Mouse (Mus musculus) lung, embryonic 16.5 days (tissue): ENCODE data around the gene Gm28230. TPM values are rescaled to one million over a fixed set of nuclear protein-coding genes. Genes with fewer than 3 reads are reported as not detected.
A peak's percentile ranks its signal among the peaks of the same experiment; 100 is the strongest.

ENCODE experiments used
- ATAC-seq: fragments of 200-750 bp; cut with Nextera tagmentation; 2 replicates; pipeline ENCODE4 v1.8.0; 2017; ENCODE audit warnings: low read depth, mild to moderate bottlenecking, moderate library complexity
- H3K27ac ChIP-seq: fragments of 300-500 bp; sonication (generic); 2 replicates; pipeline ENCODE4 v1.5.1; 2014; ENCODE audit warnings: mild to moderate bottlenecking, control low read depth, low read length
- H3K27me3 ChIP-seq: fragments of 300-500 bp; sonication (generic); 2 replicates; pipeline ENCODE4 v1.6.1; 2014; ENCODE audit warnings: low read depth, low read length, mixed read lengths; ENCODE audit not compliant: control insufficient read depth, insufficient read depth
- H3K36me3 ChIP-seq: fragments of 300-500 bp; sonication (generic); 2 replicates; pipeline ENCODE4 v1.6.1; 2014; ENCODE audit warnings: low read length; ENCODE audit not compliant: control insufficient read depth, insufficient read depth
- H3K4me1 ChIP-seq: fragments of 300-500 bp; sonication (generic); replicated peaks from 2 replicates; pipeline ENCODE4 v1.6.1; 2014; ENCODE audit warnings: low read length, mixed read lengths; ENCODE audit not compliant: control insufficient read depth, insufficient read depth
- H3K4me2 ChIP-seq: fragments of 300-500 bp; sonication (generic); 2 replicates; pipeline ENCODE4 v1.6.1; 2014; ENCODE audit warnings: low read depth, low read length, control low read depth
- H3K4me3 ChIP-seq: fragments of 300-500 bp; sonication (generic); 2 replicates; pipeline ENCODE4 v1.5.1; 2014; ENCODE audit warnings: mild to moderate bottlenecking, low read length, control low read depth
- H3K9ac ChIP-seq: fragments of 300-500 bp; sonication (generic); 2 replicates; pipeline ENCODE4 v1.6.1; 2014; ENCODE audit warnings: low read length, control low read depth
- H3K9me3 ChIP-seq: fragments of 300-500 bp; sonication (generic); 2 replicates; pipeline ENCODE4 v1.6.1; 2016; ENCODE audit warnings: low read length; ENCODE audit not compliant: control insufficient read depth
- WGBS: fragments of 180-500 bp; shearing (Covaris S2); extraction: QIAGEN DNeasy Blood & Tissue Kit; methylation state at CpG from one replicate; pipeline ENCODE4 v1.1.7; 2014; 5-methylcytosine and 5-hydroxymethylcytosine counted together
- polyA plus RNA-seq: library from polyadenylated mRNA; unstranded; fragments of >200 nt; fragmentation: Nextera tagmentation; extraction: Ambion mirVana; gene quantifications from 2 replicates; pipeline ENCODE4 v1.2.1, GENCODE M21; 2015

Gm28230 gene
- polyA plus RNA-seq, 1 experiment from 2014 or later = not detected

- H3K4me1 ChIP-seq = no peaks in the 10 kb centered on the region
- no peaks in the 10 kb centered on the region for H3K9me3 ChIP-seq
- H3K4me3 ChIP-seq = no peak overlapping the region
- no peak overlapping the region for H3K4me2 ChIP-seq
- ATAC-seq = no peak
- no peak overlapping the region for H3K9ac ChIP-seq
- peaks cover 87% of the 10 kb centered on the region for H3K27me3 ChIP-seq
- 8% methylated on average over 8 of the region's 8 CpGs for WGBS
- H3K36me3 ChIP-seq = no peaks in the 10 kb centered on the region
- no peak overlapping the region for H3K27ac ChIP-seq
Measured at GRCm38 (mm10) chr2:74690338-74690716, 36.2 kb upstream of the Gm28230 start.

DNA sequence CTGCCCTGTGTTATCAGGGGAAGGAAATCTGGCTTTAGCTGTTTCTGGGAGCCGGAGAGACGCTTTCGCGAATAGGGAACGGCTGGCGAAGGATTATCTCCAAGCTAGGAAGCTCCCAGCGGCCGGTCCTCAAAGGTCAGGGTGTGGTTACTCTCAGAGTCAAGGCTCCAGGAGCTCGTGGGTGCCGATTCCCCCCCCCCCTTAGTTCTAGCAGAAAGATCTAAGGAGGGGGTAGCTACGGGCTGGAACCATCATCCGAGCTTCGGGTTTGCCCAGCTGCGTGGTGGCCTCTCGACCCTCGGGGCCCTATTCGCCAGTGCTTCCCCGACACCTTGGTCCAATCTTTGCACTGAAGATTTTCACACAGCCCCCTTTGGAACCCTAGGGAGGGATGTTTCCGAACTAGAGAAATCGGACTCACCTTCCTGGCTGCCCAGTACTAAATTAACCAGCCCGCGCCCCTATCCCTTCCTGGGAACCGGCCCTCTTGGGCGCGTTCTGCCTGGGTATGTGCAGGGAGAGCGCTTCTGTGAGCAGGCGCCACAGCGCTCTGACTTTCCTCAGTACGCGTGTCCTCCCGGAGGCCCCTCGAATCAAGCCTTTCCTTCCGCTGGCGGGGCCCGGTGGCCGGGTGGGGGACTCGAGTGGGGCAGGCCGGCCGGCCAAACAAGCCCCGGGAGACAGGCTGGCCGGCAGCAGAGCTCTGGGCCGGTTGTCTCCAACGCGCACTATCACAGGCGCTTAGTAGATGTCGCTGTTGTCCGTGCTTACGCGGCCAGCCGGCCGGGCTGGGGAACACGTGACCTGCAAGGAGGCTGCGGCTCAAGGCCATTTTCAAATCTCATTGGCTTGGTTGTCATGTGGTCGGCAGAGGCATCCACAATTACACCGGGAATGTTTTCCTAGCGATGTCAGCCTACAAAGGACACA is 35.2 kb upstream of the Gm28230 start, which contains the start of gene Hoxd10:
Gene Hoxd10, plus strand, starts transcription at position 903 of the 930 bp plus-strand sequence.
- Histone ChIP-seq H3K9ac (no peak within 1 kb of the TSS), H3K27ac (no peak within 1 kb of the TSS), H3K36me3 (no peaks in the 10 kb centered on the region), H3K27me3 (peaks cover 93% of the 10 kb centered on the region), H3K4me1 (no peaks in the 10 kb centered on the region), H3K9me3 (no peaks in the 10 kb centered on the region), H3K4me3 (0 out of 2 replicates have a peak within 1 kb of the TSS, but pooled peaks have one; percentile 19), H3K4me2 (no peak within 1 kb of the TSS)
- WGBS = 2% methylated on average over 56 of the region's 56 CpGs
- peak; percentile 87 for ATAC-seq

- H3K4me1 ChIP-seq = no peaks in the 10 kb centered on the region
- no peak for ATAC-seq
- H3K36me3 ChIP-seq = no peaks in the 10 kb centered on the region
- H3K9ac ChIP-seq = no peak overlapping the region
- H3K27ac ChIP-seq = no peak overlapping the region
- H3K27me3 ChIP-seq = peaks cover 93% of the 10 kb centered on the region
- no peaks in the 10 kb centered on the region for H3K9me3 ChIP-seq
- WGBS = 4% methylated on average over 35 of the region's 35 CpGs
- H3K4me2 ChIP-seq = no peak overlapping the region
- H3K4me3 ChIP-seq = no peak overlapping the region
Measured at GRCm38 (mm10) chr2:74691995-74692807, 34.3 kb upstream of the Gm28230 start.

DNA sequence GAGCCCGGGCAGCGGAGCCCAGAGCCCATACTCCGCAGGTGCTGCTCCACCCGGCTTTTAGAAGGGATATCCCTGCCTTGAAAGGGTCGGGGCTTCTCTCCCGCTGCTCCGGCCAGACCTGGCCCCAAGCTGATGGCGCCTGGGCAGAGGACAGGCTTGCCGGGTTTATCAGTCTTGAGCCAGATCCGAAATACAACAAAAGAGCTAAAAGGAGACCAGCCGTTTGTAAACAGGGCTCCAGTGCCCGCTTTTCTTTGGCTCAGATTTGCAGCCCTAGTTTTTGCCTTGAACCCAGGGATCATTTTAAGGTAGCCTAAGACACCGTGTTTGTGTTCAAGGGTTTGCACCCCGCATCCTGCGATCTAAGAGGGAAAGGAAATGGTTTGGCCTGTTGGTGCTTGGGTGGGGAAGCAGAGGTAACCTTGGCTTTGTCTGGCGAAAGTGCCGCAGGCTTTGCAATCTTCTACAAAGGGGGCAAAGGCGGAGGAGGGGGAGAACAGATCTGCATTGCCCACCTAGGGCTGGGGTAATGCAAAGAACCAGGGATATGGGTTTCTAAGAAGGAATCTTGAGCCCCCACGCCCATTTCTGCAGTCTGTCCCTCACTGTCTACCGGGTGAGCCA is 33.6 kb upstream of the Gm28230 start:
- H3K4me2 ChIP-seq = no peak overlapping the region
- ATAC-seq = no peak
- no peak overlapping the region for H3K27ac ChIP-seq
- no peak overlapping the region for H3K4me3 ChIP-seq
- no peak overlapping the region for H3K9ac ChIP-seq
- H3K36me3 ChIP-seq = no peaks in the 10 kb centered on the region
- no peaks in the 10 kb centered on the region for H3K9me3 ChIP-seq
- peaks cover 2% of the 10 kb centered on the region; the same call in 1 of the 2 replicates for H3K4me1 ChIP-seq
- WGBS = 1% methylated on average over 20 of the region's 20 CpGs
- peaks cover 93% of the 10 kb centered on the region for H3K27me3 ChIP-seq

DNA sequence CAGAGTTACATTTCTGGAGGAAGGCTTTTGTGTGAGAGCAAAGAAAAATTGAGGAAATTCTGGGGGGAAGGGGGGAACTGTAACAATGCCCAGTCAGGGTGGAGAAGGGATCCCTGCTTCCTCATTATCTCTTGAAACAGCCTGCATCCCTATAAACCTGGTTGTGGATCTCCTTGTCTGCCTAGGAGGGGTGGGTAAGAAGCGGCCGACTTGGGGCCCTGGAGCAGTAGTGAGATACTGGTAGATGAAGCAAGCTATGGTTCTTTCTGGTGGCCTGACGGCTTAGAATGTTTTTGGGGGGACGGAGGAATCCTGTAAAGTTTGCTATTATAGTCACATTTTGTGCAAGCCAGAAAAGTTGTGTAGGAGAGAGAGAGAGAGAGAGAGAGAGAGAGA is 33.1 kb upstream of the Gm28230 start:
- H3K9me3 ChIP-seq = no peaks in the 10 kb centered on the region
- H3K9ac ChIP-seq = no peak overlapping the region
- peaks cover 4% of the 10 kb centered on the region for H3K4me1 ChIP-seq
- H3K4me3 ChIP-seq = no peak overlapping the region
- peaks cover 93% of the 10 kb centered on the region for H3K27me3 ChIP-seq
- 7% methylated on average over 4 of the region's 4 CpGs for WGBS
- no peak overlapping the region for H3K27ac ChIP-seq
- no peaks in the 10 kb centered on the region for H3K36me3 ChIP-seq
- H3K4me2 ChIP-seq = no peak overlapping the region
- ATAC-seq = no peak

DNA sequence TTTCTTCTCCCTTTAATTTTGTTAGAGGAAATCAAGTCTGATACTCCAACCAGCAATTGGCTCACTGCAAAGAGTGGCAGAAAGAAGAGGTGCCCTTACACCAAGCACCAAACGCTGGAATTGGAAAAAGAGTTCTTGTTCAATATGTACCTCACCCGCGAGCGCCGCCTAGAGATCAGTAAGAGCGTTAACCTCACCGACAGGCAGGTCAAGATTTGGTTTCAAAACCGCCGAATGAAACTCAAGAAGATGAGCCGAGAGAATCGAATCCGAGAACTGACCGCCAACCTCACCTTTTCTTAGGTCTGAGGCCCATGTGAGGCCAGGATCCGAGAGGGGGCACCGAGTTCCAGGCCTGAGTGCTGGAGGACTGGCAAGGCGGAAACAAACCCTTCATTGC is 32.5 kb upstream of the Gm28230 start:
- no peak overlapping the region for H3K27ac ChIP-seq
- H3K27me3 ChIP-seq = peaks cover 94% of the 10 kb centered on the region
- H3K9ac ChIP-seq = no peak overlapping the region
- WGBS = 3% methylated on average over 16 of the region's 16 CpGs
- no peaks in the 10 kb centered on the region for H3K9me3 ChIP-seq
- no peak overlapping the region for H3K4me2 ChIP-seq
- no peak overlapping the region for H3K4me3 ChIP-seq
- no peak for ATAC-seq
- no peaks in the 10 kb centered on the region for H3K36me3 ChIP-seq
- H3K4me1 ChIP-seq = peaks cover 4% of the 10 kb centered on the region

- Histone ChIP-seq H3K9me3 (no peaks in the 10 kb centered on the region), H3K4me3 (no peak overlapping the region), H3K9ac (no peak overlapping the region), H3K27me3 (peaks cover 96% of the 10 kb centered on the region), H3K27ac (no peak overlapping the region), H3K4me1 (peaks cover 4% of the 10 kb centered on the region), H3K36me3 (no peaks in the 10 kb centered on the region), H3K4me2 (no peak overlapping the region)
- ATAC-seq = no peak
- WGBS = 5% methylated on average over 1 of the region's 1 CpGs
Measured at GRCm38 (mm10) chr2:74695383-74695782, 31.1 kb upstream of the Gm28230 start.

GRCm38 (mm10) chr2:74695813-74696430 is 30.6 kb upstream of the Gm28230 start:
- no peaks in the 10 kb centered on the region for H3K9me3 ChIP-seq
- no peaks in the 10 kb centered on the region for H3K36me3 ChIP-seq
- no peak overlapping the region for H3K4me2 ChIP-seq
- H3K4me1 ChIP-seq = peaks cover 4% of the 10 kb centered on the region
- ATAC-seq = no peak
- no peak overlapping the region for H3K9ac ChIP-seq
- H3K27ac ChIP-seq = no peak overlapping the region
- H3K4me3 ChIP-seq = no peak overlapping the region
- 3% methylated on average over 7 of the region's 7 CpGs for whole genome bisulfite sequencing
- H3K27me3 ChIP-seq = peaks cover 100% of the 10 kb centered on the region
